Mouse (Mus musculus) heart, postnatal 0 days (tissue): ENCODE measurements around the gene Sdf2l1. TPM values are rescaled to one million over a fixed set of nuclear protein-coding genes. Genes with fewer than 3 reads are reported as not detected.
A peak's percentile ranks its signal among the peaks of the same experiment; 100 is the strongest.

Experiments
- ATAC-seq: fragments of 200-750 bp; cut with Nextera tagmentation; 2 replicates; pipeline ENCODE4 v1.8.0; 2017; ENCODE audit warnings: low read depth, moderate number of reproducible peaks, moderate library complexity; ENCODE audit not compliant: insufficient read depth
- DNase-seq: peaks from one replicate; pipeline ENCODE4 v3.0.0-alpha.2; 2016; ENCODE audit warnings: low spot score
- H3K27ac ChIP-seq: fragments of 300-500 bp; sonication (generic); 2 replicates; pipeline ENCODE4 v1.5.1; 2014; ENCODE audit warnings: low read depth, mild to moderate bottlenecking
- H3K27me3 ChIP-seq: fragments of 300-500 bp; sonication (generic); 2 replicates; pipeline ENCODE4 v1.6.1; 2014; ENCODE audit warnings: low read length, mixed read lengths; ENCODE audit not compliant: control insufficient read depth, insufficient read depth
- H3K36me3 ChIP-seq: fragments of 300-500 bp; sonication (generic); replicated peaks from 2 replicates; pipeline ENCODE4 v1.6.1; 2014; ENCODE audit warnings: low read length, mixed read lengths; ENCODE audit not compliant: control insufficient read depth, insufficient read depth
- H3K4me1 ChIP-seq: fragments of 300-500 bp; sonication (generic); 2 replicates; pipeline ENCODE4 v1.6.1; 2014; ENCODE audit warnings: antibody characterized with exemption; ENCODE audit not compliant: control insufficient read depth, insufficient read depth
- H3K4me2 ChIP-seq: fragments of 300-500 bp; sonication (generic); 2 replicates; pipeline ENCODE4 v1.6.1; 2014; ENCODE audit warnings: low read depth, mild to moderate bottlenecking, low read length, moderate library complexity
- H3K4me3 ChIP-seq: fragments of 300-500 bp; sonication (generic); 2 replicates; pipeline ENCODE4 v1.5.1; 2014; ENCODE audit warnings: low read depth, low read length
- H3K9ac ChIP-seq: fragments of 300-500 bp; sonication (generic); replicated peaks from 2 replicates; pipeline ENCODE4 v1.6.1; 2014; ENCODE audit warnings: low read depth, low read length, mixed read lengths
- H3K9me3 ChIP-seq: fragments of 300-500 bp; sonication (generic); replicated peaks from 2 replicates; pipeline ENCODE4 v1.6.1; 2016; ENCODE audit warnings: low read length; ENCODE audit not compliant: control insufficient read depth
- CTCF ChIP-seq: IDR thresholded peaks from 2 replicates; pipeline ENCODE4 v1.5.1; 2016; ENCODE audit warnings: antibody characterized with exemption, control low read depth, low read depth
- EP300 ChIP-seq: IDR thresholded peaks from 2 replicates; pipeline ENCODE4 v1.6.1; 2016; ENCODE audit warnings: antibody characterized with exemption, low read depth
- WGBS: fragments of 180-500 bp; shearing (Covaris S2); extraction: QIAGEN DNeasy Blood & Tissue Kit; methylation state at CpG from one replicate; pipeline ENCODE4 v1.1.7; 2014; 5-methylcytosine and 5-hydroxymethylcytosine counted together
- polyA plus RNA-seq: library from polyadenylated mRNA; unstranded; fragments of >200 nt; fragmentation: Nextera tagmentation; extraction: Ambion mirVana; gene quantifications from 2 replicates; pipeline ENCODE4 v1.2.1, GENCODE M21; 2015
- total RNA-seq: library from RNA; depleted of rRNA; stranded (reverse); fragments of >200 nt; gene quantifications from 2 replicates; pipeline ENCODE4 v1.2.3, GENCODE M21; 2014; ENCODE audit warnings: low replicate concordance; rRNA removed

Sdf2l1 gene
- total RNA-seq (18.4 and 22.9 TPM in 2 replicates), polyA plus RNA-seq (12.4 and 20.5 TPM in 2 replicates)

GRCm38 (mm10) chr16:17132089-17132905 is at the start of gene Sdf2l1:
Gene Sdf2l1, minus strand, starts transcription at chr16:17132383.
- H3K4me3 ChIP-seq, result peak within 1 kb of the TSS; percentile 65
- ATAC-seq, result peak; percentile 99
- peak within 1 kb of the TSS; percentile 78 for H3K4me2 ChIP-seq
- TF ChIP-seq CTCF (peak; percentile 24; the same call in 1 of the 2 replicates), EP300 (peak; percentile 77; the same call in 1 of the 2 replicates)
- peak; percentile 97 for DNase-seq
- H3K27ac ChIP-seq, result no peak within 1 kb of the TSS
- H3K9ac ChIP-seq, result peak within 1 kb of the TSS; percentile 5; the same call in 1 of the 2 replicates
- peaks cover 5% of the 10 kb centered on the region; the same call in 1 of the 2 replicates for H3K4me1 ChIP-seq
- no peaks in the 10 kb centered on the region for H3K27me3 ChIP-seq
- no peaks in the 10 kb centered on the region for H3K9me3 ChIP-seq
- no peaks in the 10 kb centered on the region for H3K36me3 ChIP-seq
- WGBS, result 1% methylated on average over 47 of the region's 47 CpGs

DNA sequence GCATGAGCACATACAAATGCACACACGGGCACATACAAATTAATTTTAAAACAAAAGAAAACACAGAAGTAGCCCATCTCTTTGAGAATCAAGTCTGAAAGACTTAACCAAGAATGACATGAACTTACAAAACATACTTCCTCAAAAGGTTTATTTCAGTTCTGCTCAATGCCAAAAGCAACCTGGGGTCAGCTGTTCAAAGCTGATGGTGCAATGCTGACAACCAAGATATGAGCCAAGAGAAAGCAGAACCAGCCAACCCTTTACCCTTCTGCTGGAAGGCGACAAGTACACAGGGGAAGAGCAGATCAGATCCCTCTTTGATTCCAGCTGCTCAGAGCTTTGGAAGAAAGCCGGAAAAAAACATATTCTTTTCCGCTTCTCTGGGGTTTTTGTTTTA is 49.2 kb upstream of the Sdf2l1 start:
- Histone ChIP-seq H3K27me3 (no peaks in the 10 kb centered on the region), H3K27ac (0 out of 2 replicates have a peak overlapping the region, but pooled peaks have one; percentile 7), H3K36me3 (peaks cover 12% of the 10 kb centered on the region; the same call in 1 of the 2 replicates), H3K4me1 (peaks cover 6% of the 10 kb centered on the region; the same call in 1 of the 2 replicates), H3K9me3 (no peaks in the 10 kb centered on the region), H3K4me3 (no peak overlapping the region), H3K9ac (no peak overlapping the region), H3K4me2 (no peak overlapping the region)
- ATAC-seq (no peak), DNase-seq (no peak)
- whole genome bisulfite sequencing, result 56% methylated on average over 4 of the region's 4 CpGs
- no peak for TF ChIP-seq EP300
- TF ChIP-seq CTCF, result no peak

GRCm38 (mm10) chr16:17179706-17180105 is 47.5 kb upstream of the Sdf2l1 start:
- no peak for DNase-seq
- Histone ChIP-seq H3K4me2 (no peak overlapping the region), H3K27ac (no peak overlapping the region), H3K4me1 (peaks cover 6% of the 10 kb centered on the region; the same call in 1 of the 2 replicates), H3K9ac (no peak overlapping the region), H3K9me3 (no peaks in the 10 kb centered on the region), H3K27me3 (no peaks in the 10 kb centered on the region), H3K4me3 (no peak overlapping the region), H3K36me3 (peaks cover 22% of the 10 kb centered on the region)
- ATAC-seq, result no peak
- WGBS, result 92% methylated on average over 3 of the region's 3 CpGs
- TF ChIP-seq EP300, result no peak
- no peak for TF ChIP-seq CTCF

DNA sequence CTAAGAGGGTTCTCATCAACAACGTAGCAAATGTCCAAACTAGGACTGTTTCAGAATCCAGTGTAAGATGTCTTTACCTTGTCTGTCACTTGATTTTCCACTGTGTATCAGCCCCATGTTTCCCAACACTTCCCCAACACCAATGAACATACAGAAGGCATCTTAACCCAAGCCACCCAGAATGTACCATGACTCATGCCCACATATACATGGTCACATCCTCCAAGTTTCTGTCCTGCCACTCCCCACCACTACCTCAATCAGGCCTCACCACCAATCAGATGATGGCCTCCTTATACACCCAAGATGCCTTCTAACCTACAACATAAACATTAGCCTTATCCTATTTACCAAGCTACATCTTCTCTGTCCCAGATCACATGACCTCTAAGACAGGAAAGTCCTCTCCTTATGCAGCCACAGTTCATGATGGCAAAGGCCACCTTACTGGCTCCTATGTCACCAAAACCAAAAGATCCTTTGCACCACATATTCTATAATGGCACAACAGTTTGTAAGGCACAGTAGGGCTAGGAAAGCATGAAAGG is 45.5 kb upstream of the Sdf2l1 start:
- H3K9ac ChIP-seq, result no peak overlapping the region
- TF ChIP-seq EP300 (no peak), CTCF (no peak)

DNA sequence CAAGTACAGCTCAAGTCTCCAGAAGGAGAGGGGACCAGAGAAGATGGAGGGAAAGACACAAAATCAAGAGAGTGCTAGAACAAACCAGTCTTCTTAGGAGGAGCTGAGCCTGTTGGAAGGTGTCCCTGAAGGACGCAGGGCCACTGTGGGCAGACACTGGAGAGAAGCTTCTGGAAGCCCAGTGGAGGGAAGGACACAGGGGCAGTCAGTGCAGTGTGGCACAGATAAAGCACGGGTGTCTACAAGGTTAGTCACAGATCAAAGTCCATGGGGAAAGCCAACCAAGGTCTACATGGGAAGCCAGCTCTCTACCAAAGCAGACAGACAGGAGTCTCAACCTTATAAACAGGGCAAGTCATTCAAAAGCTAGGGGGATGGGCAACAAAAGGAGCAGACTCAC is 43.6 kb upstream of the Sdf2l1 start:
- H3K27me3 ChIP-seq, result no peaks in the 10 kb centered on the region
- H3K4me3 ChIP-seq, result no peak overlapping the region
- no peak for DNase-seq
- H3K9me3 ChIP-seq, result no peaks in the 10 kb centered on the region
- H3K27ac ChIP-seq, result no peak overlapping the region
- TF ChIP-seq EP300 (no peak), CTCF (no peak)
- H3K9ac ChIP-seq, result no peak overlapping the region
- H3K4me1 ChIP-seq, result peaks cover 6% of the 10 kb centered on the region; the same call in 1 of the 2 replicates
- ATAC-seq, result no peak
- no peak overlapping the region for H3K4me2 ChIP-seq
- peaks cover 52% of the 10 kb centered on the region for H3K36me3 ChIP-seq
- WGBS, result 80% methylated on average over 2 of the region's 2 CpGs

More for the DNA sequence above, 45.5 kb upstream of the Sdf2l1 start:
- no peak for DNase-seq
- ATAC-seq, result no peak
- H3K36me3 ChIP-seq, result peaks cover 40% of the 10 kb centered on the region
- 85% methylated on average over 1 of the region's 1 CpGs for WGBS
- H3K4me3 ChIP-seq, result no peak overlapping the region
- no peaks in the 10 kb centered on the region for H3K27me3 ChIP-seq
- no peak overlapping the region for H3K4me2 ChIP-seq
- H3K4me1 ChIP-seq, result peaks cover 6% of the 10 kb centered on the region; the same call in 1 of the 2 replicates
- no peaks in the 10 kb centered on the region for H3K9me3 ChIP-seq
- no peak overlapping the region for H3K27ac ChIP-seq
